Mouse (Mus musculus) heart, adult 2 months (tissue): ENCODE measurements around the gene Enpep. TPM values are rescaled to one million over a fixed set of nuclear protein-coding genes. Genes with fewer than 3 reads are reported as not detected.

Source experiments
- DNase-seq, 2 experiments: peaks; one replicate each; pipeline ENCODE4 v3.0.0; 2021
- H3K27ac ChIP-seq: fragments of 200-600 bp; 2 replicates; pipeline ENCODE4 v1.8.1; 2022
- H3K27me3 ChIP-seq: fragments of 200-500 bp; 2 replicates; pipeline ENCODE4 v1.6.1; 2012; ENCODE audit warnings: mild to moderate bottlenecking, low read length, inconsistent platforms, mixed read lengths; ENCODE audit not compliant: control insufficient read depth, insufficient read depth
- H3K36me3 ChIP-seq: fragments of 200-500 bp; 2 replicates; pipeline ENCODE4 v1.6.1; 2012; ENCODE audit warnings: low read length, inconsistent platforms; ENCODE audit not compliant: control insufficient read depth, insufficient read depth
- H3K4me1 ChIP-seq: fragments of 200-500 bp; 2 replicates; pipeline ENCODE4 v1.6.1; 2011; ENCODE audit warnings: low read length; ENCODE audit not compliant: control insufficient read depth, insufficient read depth
- H3K4me3 ChIP-seq: fragments of 200-600 bp; 2 replicates; pipeline ENCODE4 v1.8.1; 2022
- H3K79me2 ChIP-seq: fragments of 200-500 bp; replicated peaks from 2 replicates; pipeline ENCODE4 v1.6.1; 2012; ENCODE audit warnings: mild to moderate bottlenecking, inconsistent platforms, low read length, moderate library complexity, mixed read lengths; ENCODE audit not compliant: control insufficient read depth, insufficient read depth
- H3K9ac ChIP-seq: fragments of 200-500 bp; 2 replicates; pipeline ENCODE4 v1.6.1; 2012; ENCODE audit warnings: low read depth, mild to moderate bottlenecking, control low read depth, inconsistent platforms, low read length, mixed read lengths
- CTCF ChIP-seq: fragments of 200-600 bp; IDR thresholded peaks from 2 replicates; pipeline ENCODE4 v1.8.1; 2022; ENCODE audit warnings: antibody characterized with exemption, mild to moderate bottlenecking, moderate library complexity
- EP300 ChIP-seq: fragments of 200-500 bp; IDR thresholded peaks from 2 replicates; pipeline ENCODE4 v1.6.1; 2011; ENCODE audit warnings: low read depth, low read length, control low read depth; ENCODE audit not compliant: insufficient read depth
- POLR2A ChIP-seq: fragments of 200-500 bp; IDR thresholded peaks from 2 replicates; pipeline ENCODE4 v1.6.1; 2011; ENCODE audit warnings: mild to moderate bottlenecking, low read depth, low read length, control low read depth; ENCODE audit not compliant: insufficient read depth
- WGBS: fragments of 180-500 bp; shearing (Covaris S2); methylation state at CpG from one replicate; pipeline ENCODE4 v1.1.7; 2018; 5-methylcytosine and 5-hydroxymethylcytosine counted together
- intact Hi-C: fragments of 180-260 bp; cut with DNase I; formaldehyde crosslinking; loops from one replicate; pipeline ENCODE4 v1.15.1; 2025
- polyA plus RNA-seq: library from polyadenylated mRNA; depleted of rRNA; stranded (reverse); fragments of >200 nt; gene quantifications from 2 replicates; pipeline ENCODE4 v1.2.3, GENCODE M21; 2012
- total RNA-seq, 2 experiments: library from RNA; stranded (reverse); gene quantifications; 2 replicates each; pipeline ENCODE4 v1.2.3; 2021

The Enpep gene
- total and polyA plus RNA-seq, 3 experiments, result 5.1 to 6.2 (median 5.9) TPM

DNA sequence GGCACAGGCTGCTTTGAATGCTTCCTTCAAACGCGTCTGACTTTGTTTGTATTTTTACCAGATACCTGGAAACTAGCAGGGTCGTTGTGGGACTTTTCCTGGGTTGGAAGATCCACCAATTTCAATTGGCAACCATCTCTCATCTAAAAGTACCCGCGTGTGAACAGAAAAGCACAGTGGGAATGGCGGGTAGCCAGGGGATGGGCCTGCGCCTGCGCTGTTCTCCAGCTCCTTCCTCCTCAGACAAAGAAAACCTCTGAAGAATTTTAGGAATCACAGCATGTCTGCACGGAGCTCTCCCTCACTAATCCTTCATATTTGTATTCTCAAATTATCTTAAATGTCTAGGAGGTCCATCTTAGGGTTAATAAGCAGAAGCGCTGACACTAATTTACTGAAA, 78.3 kb downstream of the Enpep start:
- H3K36me3 ChIP-seq, result no peaks in the 10 kb centered on the region
- no peak overlapping the region for H3K9ac ChIP-seq
- WGBS, result 61% methylated on average over 10 of the region's 10 CpGs
- peaks cover 2% of the 10 kb centered on the region; the same call in 1 of the 2 replicates for H3K27me3 ChIP-seq
- intact Hi-C loops, result no loop called here
- no peak for DNase-seq
- H3K27ac ChIP-seq, result no peak overlapping the region
- H3K79me2 ChIP-seq, result no peaks in the 10 kb centered on the region
- no peak overlapping the region for H3K4me3 ChIP-seq
- no peaks in the 10 kb centered on the region for H3K4me1 ChIP-seq
- TF ChIP-seq POLR2A (no peak), CTCF (no peak), EP300 (no peak)

GRCm38 (mm10) chr3:129250997-129251396, 81.5 kb downstream of the Enpep start:
- no peaks in the 10 kb centered on the region for H3K4me1 ChIP-seq
- no peaks in the 10 kb centered on the region for H3K79me2 ChIP-seq
- TF ChIP-seq EP300 (no peak), CTCF (no peak)
- DNase-seq, result no peak
- no peaks in the 10 kb centered on the region for H3K27me3 ChIP-seq
- no peaks in the 10 kb centered on the region for H3K36me3 ChIP-seq
- intact Hi-C loops, result no loop called here
- WGBS, result 72% methylated on average over 9 of the region's 9 CpGs
- H3K4me3 ChIP-seq, result no peak overlapping the region
- no peak overlapping the region for H3K9ac ChIP-seq
- H3K27ac ChIP-seq, result no peak overlapping the region

DNA sequence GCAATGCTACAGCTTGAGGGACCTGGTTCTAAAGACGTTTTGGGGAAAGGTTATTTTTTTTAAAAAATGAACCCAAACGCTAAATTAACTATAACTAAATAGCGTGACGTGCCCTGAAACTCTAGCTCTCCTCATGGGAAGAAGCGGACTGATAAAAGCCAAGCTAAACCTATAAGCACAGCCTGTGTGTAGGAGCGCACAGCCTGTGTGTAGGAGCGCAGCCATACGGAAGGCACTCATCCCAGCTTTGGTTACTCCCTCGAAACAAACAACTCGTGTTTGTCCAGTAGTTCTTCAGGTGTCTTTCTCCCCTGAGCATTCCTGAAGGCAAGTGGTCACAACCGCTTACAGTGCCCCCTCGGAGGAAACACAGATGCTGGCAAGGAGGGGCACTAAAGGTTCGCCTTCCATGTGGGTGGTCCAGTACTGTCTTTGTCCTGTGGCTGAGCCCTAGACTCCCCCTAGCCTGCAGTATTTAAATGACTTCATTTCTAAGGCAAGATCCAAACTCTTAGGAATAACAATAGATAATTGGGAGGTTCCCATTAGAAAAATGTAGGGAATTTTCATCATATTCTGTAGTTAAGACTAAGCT, 93.8 kb downstream of the Enpep start:
- TF ChIP-seq CTCF (no peak), EP300 (no peak), POLR2A (no peak)
- Histone ChIP-seq H3K4me1 (no peaks in the 10 kb centered on the region), H3K9ac (no peak overlapping the region), H3K79me2 (no peaks in the 10 kb centered on the region), H3K36me3 (no peaks in the 10 kb centered on the region), H3K27me3 (no peaks in the 10 kb centered on the region), H3K27ac (no peak overlapping the region), H3K4me3 (no peak overlapping the region)
- 47% methylated on average over 13 of the region's 13 CpGs for WGBS
- intact Hi-C loops, result no loop called here
- no peak for DNase-seq

DNA sequence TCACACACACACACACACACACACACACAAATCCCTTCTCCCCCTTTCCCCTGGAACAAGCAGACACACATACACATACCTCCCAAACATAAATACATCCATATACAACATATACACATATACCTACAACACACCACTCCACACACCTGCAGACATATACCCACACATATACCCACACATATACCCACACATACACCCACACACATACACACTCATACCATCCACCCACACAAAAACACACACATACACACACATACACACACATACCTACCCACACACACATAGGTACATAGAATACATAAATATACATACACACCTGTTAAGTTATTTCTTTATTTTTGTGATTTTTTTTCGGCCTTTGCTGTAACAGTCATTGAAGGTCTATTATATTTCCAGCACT, 94.5 kb downstream of the Enpep start:
- no peak overlapping the region for H3K9ac ChIP-seq
- H3K36me3 ChIP-seq, result no peaks in the 10 kb centered on the region
- intact Hi-C loops, result no loop called here
- no peak for DNase-seq
- H3K79me2 ChIP-seq, result no peaks in the 10 kb centered on the region
- no peak overlapping the region for H3K27ac ChIP-seq
- H3K4me3 ChIP-seq, result no peak overlapping the region
- no peaks in the 10 kb centered on the region for H3K4me1 ChIP-seq
- TF ChIP-seq EP300, result no peak
- TF ChIP-seq CTCF, result no peak
- TF ChIP-seq POLR2A, result no peak
- no peaks in the 10 kb centered on the region for H3K27me3 ChIP-seq
- WGBS, result 73% methylated on average over 1 of the region's 1 CpGs

DNA sequence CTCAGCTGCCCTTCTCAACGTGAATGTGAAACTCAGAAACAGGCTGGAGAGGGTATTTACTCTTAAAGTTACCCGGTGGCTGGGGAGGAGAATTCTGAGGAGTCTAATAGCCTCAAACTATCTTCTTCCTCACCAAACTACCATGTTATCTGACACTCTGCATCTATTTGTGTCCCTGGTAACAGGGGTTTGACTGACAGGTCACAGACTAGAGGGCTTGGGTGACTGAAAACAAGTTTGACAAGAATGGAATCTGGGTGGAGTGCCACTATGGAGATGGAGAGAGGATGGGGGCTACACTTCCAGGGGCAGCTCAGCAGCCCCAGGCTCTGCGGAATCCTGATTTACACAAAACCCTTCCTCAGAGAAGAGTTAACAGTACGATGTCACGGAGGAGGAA, 105.2 kb downstream of the Enpep start:
- Histone ChIP-seq H3K27me3 (peaks cover 12% of the 10 kb centered on the region), H3K79me2 (no peaks in the 10 kb centered on the region), H3K4me1 (no peaks in the 10 kb centered on the region), H3K27ac (no peak overlapping the region), H3K9ac (no peak overlapping the region), H3K36me3 (no peaks in the 10 kb centered on the region), H3K4me3 (no peak overlapping the region)
- DNase-seq, result no peak
- intact Hi-C loops, result no loop called here
- TF ChIP-seq POLR2A, result no peak
- TF ChIP-seq CTCF, result no peak
- TF ChIP-seq EP300, result no peak
- 15% methylated on average over 5 of the region's 5 CpGs for WGBS

GRCm38 (mm10) chr3:129226681-129227080, 105.8 kb downstream of the Enpep start:
- no peak overlapping the region for H3K4me3 ChIP-seq
- 11% methylated on average over 6 of the region's 6 CpGs for whole genome bisulfite sequencing
- TF ChIP-seq EP300, result no peak
- no peak for TF ChIP-seq POLR2A
- no peak for TF ChIP-seq CTCF
- H3K36me3 ChIP-seq, result no peaks in the 10 kb centered on the region
- H3K27me3 ChIP-seq, result peaks cover 14% of the 10 kb centered on the region
- no peak overlapping the region for H3K9ac ChIP-seq
- no peak for DNase-seq
- no peak overlapping the region for H3K27ac ChIP-seq
- H3K4me1 ChIP-seq, result no peaks in the 10 kb centered on the region
- no peaks in the 10 kb centered on the region for H3K79me2 ChIP-seq
- intact Hi-C loops, result no loop called here
